Mouse (Mus musculus): ENCODE results near the gene Aaas.

Gene Aaas

DNA sequence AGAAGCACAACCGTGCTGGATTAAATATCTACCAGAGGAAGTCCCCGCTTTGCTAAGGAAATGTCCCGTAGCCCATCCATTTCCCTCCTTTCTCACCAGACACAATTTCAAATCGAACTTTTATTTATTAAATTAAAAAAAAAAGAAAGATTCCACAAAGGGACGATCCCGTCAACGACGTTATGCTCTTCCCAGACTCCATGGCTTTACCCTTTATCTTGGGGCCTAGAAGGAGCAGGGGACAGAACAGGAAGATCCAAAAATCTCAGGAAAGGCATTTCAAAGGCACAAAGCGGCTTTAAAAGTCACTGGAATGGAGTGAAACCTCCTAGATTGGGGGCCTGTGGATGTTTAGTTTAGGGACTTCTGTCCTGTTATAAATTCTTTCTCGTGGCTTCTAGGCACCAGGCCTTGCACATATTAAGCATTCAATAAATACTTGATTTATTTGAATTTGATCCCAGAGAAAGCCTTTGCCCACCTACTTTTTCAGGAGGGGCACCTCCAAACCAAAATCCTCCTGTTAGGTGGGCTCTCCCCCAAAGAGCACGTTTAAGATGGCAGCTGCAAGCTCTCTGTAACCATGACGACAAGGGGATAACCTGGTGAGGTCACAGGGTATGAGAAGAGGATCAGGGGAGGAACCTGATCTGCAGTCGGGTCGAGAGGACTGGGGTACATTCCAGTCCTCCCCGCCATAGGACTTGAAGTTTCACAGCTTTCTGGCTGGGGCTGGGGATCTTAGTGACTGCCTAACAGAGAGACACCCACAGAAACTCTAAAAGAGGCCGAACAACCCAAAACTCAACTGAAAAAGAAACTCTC lies 6.1 kb upstream of the Aaas start:
- DNase-seq = no peak

GRCm38 (mm10) chr15:102355871-102356441 lies 5.4 kb upstream of the Aaas start:
- DNase-seq = no peak

DNA sequence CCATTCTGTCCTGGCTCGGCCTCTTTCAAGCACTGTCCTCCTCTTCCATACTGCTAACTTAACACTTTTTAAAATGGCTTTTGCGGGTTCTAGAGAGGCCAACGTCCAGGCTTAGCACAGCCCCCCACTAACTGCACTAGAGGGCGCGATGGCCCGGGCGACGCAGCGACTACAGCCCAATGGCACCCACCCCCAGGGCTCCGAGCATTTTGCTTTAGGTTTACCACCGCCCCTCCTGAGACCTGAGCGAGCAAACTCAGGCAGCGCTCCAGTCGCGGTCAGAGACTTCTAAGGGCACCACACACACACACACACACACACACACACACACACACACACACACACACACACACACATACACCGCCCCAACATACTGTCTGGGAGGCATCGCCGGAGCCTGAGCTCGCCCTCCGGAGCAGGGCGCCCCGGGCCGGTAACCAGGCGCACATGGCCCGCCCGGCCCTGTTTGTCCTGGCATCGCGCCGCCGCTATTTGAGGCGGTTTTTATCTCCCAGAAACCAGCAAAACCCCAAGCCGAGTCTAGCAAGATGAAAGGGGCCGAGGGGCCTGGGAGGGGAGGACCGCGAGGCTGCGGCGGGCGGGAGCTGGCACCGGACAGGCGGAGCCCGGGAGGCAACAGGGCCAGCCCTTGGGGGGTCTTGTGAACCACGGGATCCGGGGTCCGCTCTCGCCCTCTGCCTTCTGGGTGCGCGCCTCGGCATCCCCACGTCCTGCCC lies 4.7 kb upstream of the Aaas start:
- peak; percentile 40 for DNase-seq

DNA sequence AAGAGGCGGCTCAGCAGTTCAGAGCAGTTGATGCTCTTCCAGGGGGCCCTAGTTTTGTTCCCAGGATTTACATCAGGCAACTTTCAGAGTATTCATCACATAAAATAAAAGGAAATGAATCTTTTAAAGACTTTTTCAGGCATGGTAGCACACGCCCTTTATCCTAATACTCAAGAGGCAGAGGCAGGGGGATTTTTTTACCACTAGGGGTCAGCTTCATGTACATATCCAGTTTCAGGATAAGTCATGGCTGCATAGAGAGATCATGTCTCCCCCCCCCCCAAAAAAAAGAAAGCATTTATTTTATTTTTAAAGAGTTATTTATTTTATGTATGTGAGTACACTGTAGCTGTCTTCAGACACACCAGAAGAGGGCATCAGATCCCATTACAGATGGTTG lies 3.4 kb upstream of the Aaas start:
- DNase-seq = no peak

GRCm38 (mm10) chr15:102352177-102352576 lies 1.6 kb upstream of the Aaas start:
- DNase-seq = peak; percentile 13

GRCm38 (mm10) chr15:102350942-102351291 lies 346 bp upstream of the Aaas start:
- DNase-seq = no peak

DNA sequence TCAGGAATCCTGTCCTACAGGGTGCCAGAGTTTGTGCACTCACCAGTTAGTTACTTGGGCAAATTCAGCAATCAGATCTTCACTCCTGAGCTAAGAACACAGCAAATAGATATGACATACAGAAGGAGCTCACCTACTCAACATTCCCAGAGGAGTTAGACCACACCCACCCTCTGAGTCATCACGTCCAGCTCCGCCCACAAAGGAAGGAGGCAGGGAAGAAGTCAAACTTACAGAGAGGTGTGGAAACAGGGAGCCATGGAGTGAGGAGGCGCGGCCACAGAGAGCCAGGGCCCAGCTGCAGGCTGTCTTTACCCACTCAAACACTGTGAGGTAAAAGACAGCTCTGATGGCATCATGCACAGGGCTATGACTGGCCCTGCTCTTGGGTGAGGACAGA lies 4.1 kb downstream of the Aaas start:
- DNase-seq = no peak

DNA sequence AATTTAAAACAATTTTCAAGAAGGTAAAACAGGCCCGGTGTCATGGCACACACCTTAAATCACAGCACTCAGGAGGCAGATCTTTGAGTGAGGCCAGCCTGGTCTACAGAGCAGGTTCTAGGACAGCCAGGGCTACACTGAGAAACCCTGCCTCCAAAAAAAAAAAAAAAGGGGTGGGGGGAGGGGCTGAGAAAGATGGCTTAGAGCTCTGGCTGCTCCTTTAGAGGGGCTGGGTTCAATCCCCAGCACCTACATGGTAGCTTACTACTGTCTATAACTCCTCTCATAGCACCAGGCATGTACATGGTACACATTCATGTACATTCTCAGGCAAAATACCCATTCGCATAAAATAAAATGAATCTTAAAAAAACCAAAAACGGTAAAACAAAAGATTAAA lies 6.1 kb downstream of the Aaas start:
- no peak for DNase-seq

DNA sequence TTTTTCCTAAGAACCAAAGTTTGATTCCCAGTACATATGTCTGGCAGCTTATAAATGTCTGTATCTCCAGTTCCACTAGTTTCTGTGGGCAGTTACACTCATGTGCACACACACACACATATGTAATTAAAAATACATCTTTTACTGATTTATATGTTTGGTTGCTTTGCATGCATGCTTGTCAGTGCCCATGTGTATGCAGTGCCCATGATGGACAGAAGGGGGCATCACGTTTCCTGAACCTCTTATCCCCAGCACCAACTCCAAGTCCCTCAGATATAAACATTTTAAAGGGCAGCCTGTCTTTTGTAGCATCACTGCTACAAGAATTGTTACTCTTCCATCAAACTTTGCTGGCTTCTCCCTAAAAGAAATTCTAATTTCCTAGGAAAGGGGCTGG lies 9.0 kb downstream of the Aaas start:
- DNase-seq = peak; percentile 77

GRCm38 (mm10) chr15:102339612-102340011 lies 11.0 kb downstream of the Aaas start:
- no peak for DNase-seq

- no peak for DNase-seq
Observed at GRCm38 (mm10) chr15:102336946-102337345, 13.6 kb downstream of the Aaas start.

GRCm38 (mm10) chr15:102335925-102336324 lies 14.6 kb downstream of the Aaas start:
- DNase-seq = peak; percentile 41

DNA sequence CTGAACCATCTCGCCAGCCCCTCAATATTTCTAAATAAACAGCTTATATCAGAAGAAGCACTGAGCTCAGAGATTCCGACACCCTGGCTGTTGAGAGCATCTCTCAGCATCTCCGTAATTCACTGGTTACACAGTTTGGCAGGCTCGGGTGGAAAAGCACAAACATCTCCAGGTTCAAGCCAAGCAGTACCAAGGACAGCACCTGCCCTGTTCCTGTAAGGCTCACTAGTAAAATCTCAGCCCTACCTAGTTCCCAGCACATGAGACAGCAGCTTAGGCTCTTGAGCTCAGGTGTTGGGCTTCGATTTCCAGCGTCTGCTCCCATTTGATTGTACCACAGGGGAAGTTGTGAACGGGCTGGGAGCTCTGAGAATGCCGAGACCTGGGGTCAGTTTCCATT lies 15.3 kb downstream of the Aaas start:
- no peak for DNase-seq

GRCm38 (mm10) chr15:102331610-102332015 lies 19.0 kb downstream of the Aaas start, which contains the start of gene Myg1:
TSS of gene Myg1 (plus strand) at chr15:102331709.
- peak; percentile 90 for DNase-seq

DNA sequence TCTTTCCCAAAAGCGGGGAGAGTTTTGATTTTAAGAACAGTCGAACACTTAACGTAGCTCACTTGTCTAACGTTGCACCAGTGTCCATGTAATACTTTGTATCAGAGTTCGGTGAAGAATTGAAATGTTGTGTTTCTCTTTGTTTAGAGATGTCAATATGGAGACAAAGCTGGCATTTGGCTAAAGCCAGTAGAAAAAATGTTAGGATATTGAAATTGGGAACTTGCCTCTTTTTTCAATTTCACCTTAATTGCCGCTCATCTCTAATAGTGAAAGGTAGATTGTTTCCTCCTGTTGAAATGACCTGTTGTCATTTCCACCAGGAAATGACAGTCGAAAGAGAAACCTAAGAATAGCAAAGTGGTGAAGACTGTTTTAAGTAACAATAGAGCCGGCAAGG lies 23.7 kb downstream of the Aaas start:
- no peak for DNase-seq

DNA sequence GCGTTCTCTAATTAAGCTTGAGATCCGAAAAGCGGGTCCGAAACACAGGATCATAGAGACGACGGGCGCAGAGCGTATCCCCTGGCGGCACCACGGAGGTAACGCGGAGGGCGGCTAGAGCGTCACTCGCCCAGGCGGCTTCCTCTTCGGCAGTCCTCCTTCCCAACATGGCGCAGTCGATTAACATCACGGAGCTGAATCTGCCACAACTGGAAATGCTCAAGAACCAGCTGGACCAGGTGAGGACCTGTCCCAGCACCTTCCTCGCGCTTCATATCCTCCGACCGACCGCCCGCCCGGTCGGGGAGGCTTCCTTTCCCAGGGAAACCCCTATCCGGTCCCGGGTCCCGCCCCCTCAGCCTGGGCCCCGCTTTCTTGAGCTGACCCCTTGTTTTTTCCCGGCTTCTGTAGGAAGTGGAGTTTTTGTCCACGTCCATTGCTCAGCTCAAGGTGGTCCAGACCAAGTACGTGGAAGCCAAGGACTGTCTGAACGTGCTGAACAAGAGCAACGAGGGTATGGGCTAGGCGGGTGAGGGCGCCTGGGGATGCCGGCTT lies 24.5 kb downstream of the Aaas start, which contains the start of gene Pfdn5:
TSS of gene Pfdn5 (plus strand) at position 95 of the 555 bp plus-strand sequence.
- DNase-seq = peak; percentile 91

GRCm38 (mm10) chr15:102324654-102325473 lies 25.7 kb downstream of the Aaas start:
- peak; percentile 36 for DNase-seq

GRCm38 (mm10) chr15:102316263-102316662 lies 34.3 kb downstream of the Aaas start:
- peak; percentile 91 for DNase-seq

DNA sequence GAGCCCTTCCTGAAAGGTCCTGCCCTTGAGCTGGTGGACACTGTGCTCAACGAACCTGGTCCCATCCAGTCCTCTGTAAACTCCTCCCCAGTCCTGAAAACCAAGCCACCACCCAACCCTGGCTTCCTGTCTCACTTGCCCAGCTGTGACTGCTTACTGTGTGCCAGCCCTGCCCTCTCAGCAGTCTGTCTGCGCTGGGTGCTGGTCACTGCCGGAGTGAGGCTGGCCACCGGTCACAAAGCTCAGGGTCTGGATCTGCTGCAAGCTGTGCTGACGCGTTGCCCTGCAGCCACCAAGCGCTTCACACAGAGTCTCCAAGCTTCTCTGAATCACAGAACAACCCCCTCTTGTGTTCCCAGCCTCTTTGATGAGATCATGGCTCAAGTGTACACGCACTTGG lies 35.3 kb downstream of the Aaas start:
- DNase-seq = peak; percentile 32

- no peak for DNase-seq
Observed at GRCm38 (mm10) chr15:102311489-102311888, 39.1 kb downstream of the Aaas start.

- DNase-seq = peak; percentile 81
Observed at GRCm38 (mm10) chr15:102310074-102310845, 40.3 kb downstream of the Aaas start.

- DNase-seq = no peak
Observed at GRCm38 (mm10) chr15:102308717-102309116, 41.9 kb downstream of the Aaas start.
